Comparison of ENCODE assay signal across 20 mouse cellular contexts in the genomic region with DNA sequence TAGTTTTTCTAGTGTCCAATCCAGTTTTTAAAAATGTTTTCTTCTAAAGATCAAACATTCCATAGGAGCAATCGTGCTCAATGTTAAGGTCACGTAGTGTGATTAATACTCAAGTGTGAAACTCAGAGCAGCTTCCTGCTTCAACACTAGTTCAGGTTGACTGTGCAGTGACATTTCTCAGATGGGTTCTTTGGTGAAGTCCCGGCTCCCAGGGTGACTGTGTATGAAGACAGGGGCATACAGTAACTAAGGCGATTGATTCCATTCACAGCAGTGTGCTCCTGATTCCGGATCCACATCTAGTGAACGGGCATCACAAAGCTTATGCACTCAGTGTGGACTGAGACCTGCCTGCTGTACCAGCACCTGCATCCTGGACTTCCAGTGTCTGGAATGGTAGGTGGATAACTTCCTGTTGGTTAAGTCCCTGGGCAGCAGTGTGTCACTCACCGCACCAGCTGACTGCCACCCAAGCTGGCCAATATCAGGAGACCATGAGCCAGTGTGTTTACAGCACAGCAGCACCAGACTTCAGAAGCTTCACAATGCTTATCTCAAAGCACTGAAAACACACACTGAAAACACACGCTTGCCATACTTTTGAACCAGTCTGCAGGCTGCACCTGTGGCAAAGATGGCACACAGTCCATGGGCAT.
A peak's percentile ranks its signal among the peaks of the same experiment; 100 is the strongest.
DNase-seq lines count a peak whose midpoint lies in the region; ATAC-seq lines count a peak whose summit lies in the region.
"Had no signal": no experiment of that assay in that cellular context is flagged by ENCODE, and none has a peak within 500 bp of the region (broad histone marks: within the 10 kb centered on the region; RNA-seq: fewer than 3 reads in every experiment).

No protein-coding gene starts in this region.

- no peak overlapping the region for H3K4me3 ChIP-seq in liver, embryonic 11.5 days (ENCODE audit: low read depth, low read length)
- H3K4me3 ChIP-seq in intestine, embryonic 15.5 days (replicated peaks) = no peak overlapping the region
- H3K4me3 ChIP-seq in hindbrain, embryonic 16.5 days (ENCODE audit: low read length) = no peak overlapping the region
- H3K4me3 ChIP-seq: embryonic facial prominence, embryonic 13.5 days; heart, embryonic 15.5 days; layer of hippocampus, adult 2 months; megakaryocyte, embryonic 14.5 days had no signal

- H3K9me3 ChIP-seq in liver, embryonic 11.5 days (ENCODE audit: control insufficient read depth, low read length) = no peaks in the 10 kb centered on the region
- no peaks in the 10 kb centered on the region for H3K9me3 ChIP-seq in intestine, embryonic 15.5 days
- H3K9me3 ChIP-seq in hindbrain, embryonic 16.5 days (ENCODE audit: control insufficient read depth, low read length) = no peaks in the 10 kb centered on the region
- H3K9me3 ChIP-seq: embryonic facial prominence, embryonic 13.5 days; heart, embryonic 15.5 days; megakaryocyte, embryonic 14.5 days had no signal

- H3K36me3 ChIP-seq in liver, embryonic 11.5 days (ENCODE audit: control insufficient read depth, insufficient read depth, low read length) = no peaks in the 10 kb centered on the region
- H3K36me3 ChIP-seq in intestine, embryonic 15.5 days = no peaks in the 10 kb centered on the region
- no peaks in the 10 kb centered on the region for H3K36me3 ChIP-seq in hindbrain, embryonic 16.5 days (ENCODE audit: control insufficient read depth, insufficient read depth, low read length)
- H3K36me3 ChIP-seq: heart, embryonic 15.5 days had no signal

- H3K9ac ChIP-seq in liver, embryonic 11.5 days (ENCODE audit: low read depth, low read length) = no peak overlapping the region
- no peak overlapping the region for H3K9ac ChIP-seq in intestine, embryonic 15.5 days
- H3K9ac ChIP-seq in hindbrain, embryonic 16.5 days (ENCODE audit: low read depth, low read length) = no peak overlapping the region
- H3K9ac ChIP-seq: embryonic facial prominence, embryonic 13.5 days; heart, embryonic 15.5 days had no signal

- ATAC-seq in liver, embryonic 11.5 days (replicated peaks; ENCODE audit: low FRiP score) = 0 out of 2 replicates have a peak, but pooled peaks have one; percentile 7
- no peak for ATAC-seq in intestine, embryonic 15.5 days
- no peak for ATAC-seq in hindbrain, embryonic 16.5 days
- ATAC-seq: forebrain, embryonic 14.5 days; lung, postnatal 0 days; midbrain, embryonic 16.5 days had no signal

- H3K4me2 ChIP-seq in liver, embryonic 11.5 days = no peak overlapping the region
- no peak overlapping the region for H3K4me2 ChIP-seq in intestine, embryonic 15.5 days (replicated peaks)
- no peak overlapping the region for H3K4me2 ChIP-seq in hindbrain, embryonic 16.5 days (ENCODE audit: low read length)
- H3K4me2 ChIP-seq: embryonic facial prominence, embryonic 13.5 days; heart, embryonic 15.5 days had no signal

- 68% methylated on average over 8 of the region's 8 CpGs for whole genome bisulfite sequencing in liver, embryonic 11.5 days
- 64% methylated on average over 8 of the region's 8 CpGs for WGBS in intestine, embryonic 15.5 days
- 92% methylated on average over 8 of the region's 8 CpGs for WGBS in hindbrain, embryonic 16.5 days

- H3K27ac ChIP-seq in liver, embryonic 11.5 days (ENCODE audit: low read depth, low read length) = no peak overlapping the region
- 0 out of 2 replicates have a peak overlapping the region, but pooled peaks have one; percentile 15 for H3K27ac ChIP-seq in intestine, embryonic 15.5 days
- H3K27ac ChIP-seq in hindbrain, embryonic 16.5 days (ENCODE audit: low read depth, low read length) = no peak overlapping the region
- H3K27ac ChIP-seq: embryonic facial prominence, embryonic 13.5 days; heart, embryonic 15.5 days; layer of hippocampus, adult 2 months had no signal

- H3K27me3 ChIP-seq in liver, embryonic 11.5 days (replicated peaks; ENCODE audit: control insufficient read depth, insufficient read depth, low read length) = no peaks in the 10 kb centered on the region
- H3K27me3 ChIP-seq in intestine, embryonic 15.5 days (replicated peaks) = no peaks in the 10 kb centered on the region
- H3K27me3 ChIP-seq in hindbrain, embryonic 16.5 days (replicated peaks; ENCODE audit: control insufficient read depth, insufficient read depth, low read length) = no peaks in the 10 kb centered on the region
- H3K27me3 ChIP-seq: embryonic facial prominence, embryonic 13.5 days; heart, embryonic 15.5 days had no signal

- peaks cover 6% of the 10 kb centered on the region for H3K4me1 ChIP-seq in liver, embryonic 11.5 days (replicated peaks; ENCODE audit: control insufficient read depth, insufficient read depth, low read length)
- no peaks in the 10 kb centered on the region; the same call in 1 of the 2 replicates for H3K4me1 ChIP-seq in intestine, embryonic 15.5 days (replicated peaks)
- no peaks in the 10 kb centered on the region for H3K4me1 ChIP-seq in hindbrain, embryonic 16.5 days (ENCODE audit: control insufficient read depth, insufficient read depth, low read depth, low read length)
- H3K4me1 ChIP-seq: embryonic facial prominence, embryonic 13.5 days had no signal

- no peak for DNase-seq in liver, embryonic 11.5 days (ENCODE audit: low spot score)
- DNase-seq in liver = no peak
- DNase-seq in CD4-positive, CD25-positive, alpha-beta regulatory T cell, adult 2 months (ENCODE audit: low read depth, low spot score) = peak; percentile 61
- DNase-seq in thymus, postnatal 14 days = peak; percentile 38
- no peak for DNase-seq in layer of hippocampus, adult 9-10 months (ENCODE audit: low spot score)
- DNase-seq in adrenal gland, postnatal 25 days = no peak
- DNase-seq: adrenal gland, postnatal 10 days; cerebellum, adult 9-11 months; gastrocnemius, postnatal 14 days; kidney, adult 11 months; left cerebral cortex, postnatal 4 days had no signal

Comparison
In these comparisons a context has a peak if more than half of its experiments do, and no peak if none do; other contexts are left out.
1. DNase-seq: peak in CD4-positive, CD25-positive, alpha-beta regulatory T cell, adult 2 months (single experiment) and thymus, postnatal 14 days (single experiment); none in liver, embryonic 11.5 days (single experiment), liver (single experiment), layer of hippocampus, adult 9-10 months (single experiment) and adrenal gland, postnatal 25 days (single experiment).